Comparison of ENCODE assay signal across 28 mouse cellular contexts in genomic region chr13:115630603-115631002, GRCm38 (mm10).
"Had no signal": no experiment of that assay in that cellular context is flagged by ENCODE, and none has a peak within 500 bp of the region (broad histone marks: within the 10 kb centered on the region; RNA-seq: fewer than 3 reads in every experiment).

No protein-coding gene starts in this region.

- ATAC-seq: intestine, embryonic 16.5 days; liver, embryonic 12.5 days had no signal

- H3K4me1 ChIP-seq: heart, embryonic 13.5 days; heart, embryonic 15.5 days; hindbrain, embryonic 15.5 days; kidney, embryonic 15.5 days; limb, embryonic 13.5 days; limb, embryonic 15.5 days; liver, embryonic 12.5 days had no signal

- H3K9ac ChIP-seq: heart, embryonic 13.5 days; heart, embryonic 15.5 days; hindbrain, embryonic 13.5 days; hindbrain, embryonic 15.5 days; kidney, embryonic 15.5 days; limb, embryonic 13.5 days; limb, embryonic 15.5 days; liver, embryonic 12.5 days; liver, embryonic 14.5 days had no signal

- H3K9me3 ChIP-seq: heart, embryonic 13.5 days; heart, embryonic 15.5 days; hindbrain, embryonic 13.5 days; hindbrain, embryonic 15.5 days; kidney, embryonic 15.5 days; limb, embryonic 13.5 days; limb, embryonic 15.5 days; liver, embryonic 12.5 days had no signal

- H3K4me3 ChIP-seq: gastrocnemius, adult 2 months; heart, adult 2 months; heart, embryonic 13.5 days; heart, embryonic 15.5 days; hindbrain, embryonic 13.5 days; hindbrain, embryonic 15.5 days; kidney, embryonic 15.5 days; limb, embryonic 13.5 days; limb, embryonic 15.5 days; liver, embryonic 12.5 days had no signal

- H3K36me3 ChIP-seq: heart, embryonic 13.5 days; heart, embryonic 15.5 days; hindbrain, embryonic 13.5 days; hindbrain, embryonic 15.5 days; kidney, embryonic 15.5 days; limb, embryonic 13.5 days; limb, embryonic 15.5 days; liver, embryonic 12.5 days had no signal

- H3K4me2 ChIP-seq: heart, embryonic 11.5 days; heart, embryonic 13.5 days; heart, embryonic 15.5 days; hindbrain, embryonic 13.5 days; hindbrain, embryonic 15.5 days; kidney, embryonic 15.5 days; limb, embryonic 13.5 days; limb, embryonic 15.5 days; liver, embryonic 12.5 days had no signal

- H3K27me3 ChIP-seq: heart, embryonic 13.5 days; heart, embryonic 15.5 days; kidney, embryonic 15.5 days; limb, embryonic 13.5 days; limb, embryonic 15.5 days; liver, embryonic 12.5 days had no signal

- H3K27ac ChIP-seq: gastrocnemius, adult 2 months; heart, adult 2 months; heart, embryonic 13.5 days; heart, embryonic 15.5 days; hindbrain, embryonic 13.5 days; hindbrain, embryonic 15.5 days; hindbrain, postnatal 0 days; kidney, embryonic 15.5 days; kidney, postnatal 0 days; limb, embryonic 13.5 days; limb, embryonic 15.5 days; liver, embryonic 12.5 days; liver, embryonic 14.5 days had no signal

- DNase-seq: gastrocnemius, adult 2 months; gastrocnemius, postnatal 10 days; gastrocnemius, postnatal 36 days; heart, adult 11 months; heart, adult 2 months; heart, postnatal 14 days; heart, postnatal 36 days; kidney, adult 11 months; kidney, adult 2 months; kidney, adult 9 months; kidney, postnatal 14 days; kidney, postnatal 36 days; layer of hippocampus, adult 9-11 months; layer of hippocampus, postnatal 36 days; left cerebral cortex, postnatal 4 days had no signal
